Mouse (Mus musculus): ENCODE data around the gene Vps29. TPM values are rescaled to one million over a fixed set of nuclear protein-coding genes. Genes with fewer than 3 reads are reported as not detected.

Gene Vps29
- polyA plus RNA-seq, 1 experiment from 2014 or later, result 295 TPM

GRCm38 (mm10) chr5:122354492-122355067 is 411 bp downstream of the Vps29 start:
- H3K27me3 ChIP-seq (ENCODE audit: insufficient read depth, low read length), result no peaks in the 10 kb centered on the region
- WGBS, result under 1% methylated on average over 41 of the region's 57 CpGs
- ATAC-seq (replicated peaks; ENCODE audit: low FRiP score, low read depth), result peak; percentile 84
- no peak for TF ChIP-seq CTCF (IDR thresholded peaks at IDR 0.05; ENCODE audit: low read depth)
- H3K4me2 ChIP-seq (ENCODE audit: low read length), result peak overlapping the region; percentile 80
- H3K9ac ChIP-seq (ENCODE audit: low read depth, low read length), result peak overlapping the region; percentile 93
- H3K4me3 ChIP-seq (replicated peaks; ENCODE audit: low read depth, low read length), result peak overlapping the region; percentile 89
- H3K4me1 ChIP-seq (replicated peaks; ENCODE audit: insufficient read depth, low read length), result peaks cover 7% of the 10 kb centered on the region; the same call in 1 of the 2 replicates
- DNase-seq (ENCODE audit: low spot score), result no peak
- no peaks in the 10 kb centered on the region for H3K36me3 ChIP-seq (ENCODE audit: insufficient read depth, low read length)
- no peaks in the 10 kb centered on the region for H3K9me3 ChIP-seq (replicated peaks; ENCODE audit: low read length)
- H3K27ac ChIP-seq, result peak overlapping the region; percentile 82

GRCm38 (mm10) chr5:122371591-122372191 is 17.5 kb downstream of the Vps29 start, which contains the start of gene Gpn3:
TSS of gene Gpn3 (plus strand) at chr5:122371876.
- no peaks in the 10 kb centered on the region for H3K27me3 ChIP-seq (ENCODE audit: insufficient read depth, low read length)
- H3K36me3 ChIP-seq (ENCODE audit: insufficient read depth, low read length), result peaks cover 18% of the 10 kb centered on the region; the same call in 1 of the 2 replicates
- TF ChIP-seq CTCF (IDR thresholded peaks at IDR 0.05; ENCODE audit: low read depth), result no peak
- H3K4me2 ChIP-seq (ENCODE audit: low read length), result peak within 1 kb of the TSS; percentile 63
- peak within 1 kb of the TSS; percentile 91 for H3K27ac ChIP-seq
- peak within 1 kb of the TSS; percentile 79 for H3K4me3 ChIP-seq (replicated peaks; ENCODE audit: low read depth, low read length)
- peaks cover 7% of the 10 kb centered on the region; the same call in 1 of the 2 replicates for H3K4me1 ChIP-seq (replicated peaks; ENCODE audit: insufficient read depth, low read length)
- no peaks in the 10 kb centered on the region for H3K9me3 ChIP-seq (replicated peaks; ENCODE audit: low read length)
- 1% methylated on average over 36 of the region's 46 CpGs for WGBS
- peak within 1 kb of the TSS; percentile 70 for H3K9ac ChIP-seq (ENCODE audit: low read depth, low read length)
- peak; percentile 78 for ATAC-seq (replicated peaks; ENCODE audit: low FRiP score, low read depth)
- DNase-seq (ENCODE audit: low spot score), result peak; percentile 52

- Histone ChIP-seq H3K9ac (ENCODE audit: low read depth, low read length) (peak within 1 kb of the TSS; percentile 70), H3K9me3 (replicated peaks; ENCODE audit: low read length) (no peaks in the 10 kb centered on the region), H3K27me3 (ENCODE audit: insufficient read depth, low read length) (no peaks in the 10 kb centered on the region), H3K27ac (peak within 1 kb of the TSS; percentile 91), H3K4me2 (ENCODE audit: low read length) (peak within 1 kb of the TSS; percentile 63), H3K36me3 (ENCODE audit: insufficient read depth, low read length) (peaks cover 14% of the 10 kb centered on the region; the same call in 1 of the 2 replicates), H3K4me3 (replicated peaks; ENCODE audit: low read depth, low read length) (peak within 1 kb of the TSS; percentile 79), H3K4me1 (replicated peaks; ENCODE audit: insufficient read depth, low read length) (peaks cover 7% of the 10 kb centered on the region; the same call in 1 of the 2 replicates)
- TF ChIP-seq CTCF (IDR thresholded peaks at IDR 0.05; ENCODE audit: low read depth), result no peak
- ATAC-seq (replicated peaks; ENCODE audit: low FRiP score, low read depth), result peak; percentile 92
- peak; percentile 99 for DNase-seq (ENCODE audit: low spot score)
- WGBS, result under 1% methylated on average over 53 of the region's 53 CpGs
Measured at GRCm38 (mm10) chr5:122372192-122372769, 18.1 kb downstream of the Vps29 start, which contains the start of gene Fam216a. TSS of gene Fam216a (minus strand) at chr5:122372364.

GRCm38 (mm10) chr5:122372878-122373277 is 18.7 kb downstream of the Vps29 start:
- no peak for ATAC-seq (replicated peaks; ENCODE audit: low FRiP score, low read depth)
- no peak for TF ChIP-seq CTCF (IDR thresholded peaks at IDR 0.05; ENCODE audit: low read depth)
- H3K4me2 ChIP-seq (ENCODE audit: low read length), result peak overlapping the region; percentile 63
- peaks cover 7% of the 10 kb centered on the region; the same call in 1 of the 2 replicates for H3K4me1 ChIP-seq (replicated peaks; ENCODE audit: insufficient read depth, low read length)
- 7% methylated on average over 5 of the region's 5 CpGs for WGBS
- no peak for DNase-seq (ENCODE audit: low spot score)
- H3K9ac ChIP-seq (ENCODE audit: low read depth, low read length), result peak overlapping the region; percentile 70
- H3K9me3 ChIP-seq (replicated peaks; ENCODE audit: low read length), result no peaks in the 10 kb centered on the region
- H3K27me3 ChIP-seq (ENCODE audit: insufficient read depth, low read length), result no peaks in the 10 kb centered on the region
- peak overlapping the region; percentile 79 for H3K4me3 ChIP-seq (replicated peaks; ENCODE audit: low read depth, low read length)
- peaks cover 9% of the 10 kb centered on the region; the same call in 1 of the 2 replicates for H3K36me3 ChIP-seq (ENCODE audit: insufficient read depth, low read length)
- peak overlapping the region; percentile 91 for H3K27ac ChIP-seq

GRCm38 (mm10) chr5:122377101-122377833 is 23.1 kb downstream of the Vps29 start:
- Histone ChIP-seq H3K4me2 (ENCODE audit: low read length) (no peak overlapping the region), H3K27me3 (ENCODE audit: insufficient read depth, low read length) (no peaks in the 10 kb centered on the region), H3K4me1 (replicated peaks; ENCODE audit: insufficient read depth, low read length) (peaks cover 7% of the 10 kb centered on the region; the same call in 1 of the 2 replicates), H3K36me3 (ENCODE audit: insufficient read depth, low read length) (peaks cover 24% of the 10 kb centered on the region), H3K4me3 (replicated peaks; ENCODE audit: low read depth, low read length) (no peak overlapping the region), H3K27ac (no peak overlapping the region), H3K9ac (ENCODE audit: low read depth, low read length) (no peak overlapping the region), H3K9me3 (replicated peaks; ENCODE audit: low read length) (no peaks in the 10 kb centered on the region)
- 85% methylated on average over 4 of the region's 4 CpGs for whole genome bisulfite sequencing
- ATAC-seq (replicated peaks; ENCODE audit: low FRiP score, low read depth) (no peak), DNase-seq (ENCODE audit: low spot score) (no peak)
- no peak for TF ChIP-seq CTCF (IDR thresholded peaks at IDR 0.05; ENCODE audit: low read depth)

GRCm38 (mm10) chr5:122378171-122378570 is 24.0 kb downstream of the Vps29 start:
- no peak for DNase-seq (ENCODE audit: low spot score)
- H3K4me2 ChIP-seq (ENCODE audit: low read length), result no peak overlapping the region
- H3K27me3 ChIP-seq (ENCODE audit: insufficient read depth, low read length), result no peaks in the 10 kb centered on the region
- WGBS, result 95% methylated on average over 12 of the region's 12 CpGs
- no peak for ATAC-seq (replicated peaks; ENCODE audit: low FRiP score, low read depth)
- peaks cover 25% of the 10 kb centered on the region for H3K36me3 ChIP-seq (ENCODE audit: insufficient read depth, low read length)
- no peaks in the 10 kb centered on the region for H3K9me3 ChIP-seq (replicated peaks; ENCODE audit: low read length)
- no peak overlapping the region for H3K9ac ChIP-seq (ENCODE audit: low read depth, low read length)
- H3K4me3 ChIP-seq (replicated peaks; ENCODE audit: low read depth, low read length), result no peak overlapping the region
- H3K27ac ChIP-seq, result no peak overlapping the region
- H3K4me1 ChIP-seq (replicated peaks; ENCODE audit: insufficient read depth, low read length), result peaks cover 4% of the 10 kb centered on the region; the same call in 1 of the 2 replicates
- TF ChIP-seq CTCF (IDR thresholded peaks at IDR 0.05; ENCODE audit: low read depth), result no peak

Measured in kidney, postnatal 0 days (tissue).